Mouse (Mus musculus) intestine, embryonic 16.5 days (tissue): ENCODE measurements around the gene Cars. TPM values are rescaled to one million over a fixed set of nuclear protein-coding genes. Genes with fewer than 3 reads are reported as not detected.

Source experiments
- microRNA-seq: library from miRNA; unstranded; fragments of <30 nt; microRNA quantifications from one replicate; pipeline ENCODE4, GENCODE M21; 2016
- polyA plus RNA-seq: library from polyadenylated mRNA; unstranded; fragments of >200 nt; fragmentation: Nextera tagmentation; extraction: Ambion mirVana; gene quantifications from 2 replicates; pipeline ENCODE4 v1.2.1, GENCODE M21; 2015

The Cars gene
- polyA plus RNA-seq, 1 experiment from 2014 or later = 62.8 TPM

Small RNAs within 50 kb of the gene (microRNA-seq; reads per million reads assigned to microRNA genes)
- gene Mir7064 = 1.1 reads per million

Other genes starting within 250 kb of the Cars start
- gene Cdkn1c, start 139.0 kb downstream of the Cars start, polyA plus RNA-seq = 522 and 653 TPM in 2 replicates
- 18.2 and 22.7 TPM in 2 replicates for gene Slc22a18, start 126.4 kb downstream of the Cars start, polyA plus RNA-seq
- gene Phlda2, start 96.9 kb downstream of the Cars start, polyA plus RNA-seq = 11.7 and 16.1 TPM in 2 replicates
- 175 and 192 TPM in 2 replicates for gene Nap1l4, start 51.0 kb downstream of the Cars start, polyA plus RNA-seq
- gene Tnfrsf26, start 28.6 kb upstream of the Cars start, polyA plus RNA-seq = 0.27 and 0.33 TPM in 2 replicates
- 3.4 and 4.5 TPM in 2 replicates for gene Tnfrsf22, start 49.6 kb upstream of the Cars start, polyA plus RNA-seq
- gene Tnfrsf23, start 85.8 kb upstream of the Cars start, polyA plus RNA-seq = 1.2 and 1.4 TPM in 2 replicates
- 26.4 and 29.0 TPM in 2 replicates for gene Osbpl5, start 156.9 kb upstream of the Cars start, polyA plus RNA-seq
- gene Mrgprg, start 166.9 kb upstream of the Cars start, polyA plus RNA-seq = not detected in 2 replicates
- gene Mrgpre, start 184.4 kb upstream of the Cars start, polyA plus RNA-seq = 1.4 and 1.5 TPM in 2 replicates
- gene Nadsyn1, start 222.8 kb upstream of the Cars start, polyA plus RNA-seq = 25.4 and 29.4 TPM in 2 replicates
- gene Dhcr7, start 223.1 kb upstream of the Cars start, polyA plus RNA-seq = 98.0 and 105 TPM in 2 replicates